Mouse (Mus musculus) olfactory bulb, adult 2 months (tissue): Measurements from ENCODE around the gene Ndufb11. TPM values are rescaled to one million over a fixed set of nuclear protein-coding genes. Genes with fewer than 3 reads are reported as not detected.

Experiments
- H3K27ac ChIP-seq: fragments of 200-500 bp; 2 replicates; pipeline ENCODE4 v1.5.1; 2012; ENCODE audit warnings: low read depth, low read length; ENCODE audit not compliant: insufficient read depth
- H3K4me1 ChIP-seq: fragments of 200-500 bp; 2 replicates; pipeline ENCODE4 v1.6.1; 2012; ENCODE audit warnings: low read length; ENCODE audit not compliant: control insufficient read depth, insufficient read depth
- H3K4me3 ChIP-seq: fragments of 200-500 bp; 2 replicates; pipeline ENCODE4 v1.5.1; 2012; ENCODE audit warnings: mild to moderate bottlenecking, low read depth, low read length, moderate library complexity; ENCODE audit not compliant: insufficient read depth
- CTCF ChIP-seq: fragments of 200-500 bp; IDR thresholded peaks from 2 replicates; pipeline ENCODE4 v1.5.1; 2012; ENCODE audit warnings: low read depth, mild to moderate bottlenecking, low read length, moderate library complexity; ENCODE audit not compliant: insufficient read depth
- POLR2A ChIP-seq: fragments of 200-500 bp; IDR thresholded peaks from 2 replicates; pipeline ENCODE4 v1.6.1; 2012; ENCODE audit warnings: mild to moderate bottlenecking, low read depth, low read length, moderate library complexity; ENCODE audit not compliant: insufficient read depth
- WGBS: fragments of 180-500 bp; shearing (Covaris S2); methylation state at CpG from one replicate; pipeline ENCODE4 v1.1.7; 2018; 5-methylcytosine and 5-hydroxymethylcytosine counted together
- polyA plus RNA-seq: library from polyadenylated mRNA; stranded (reverse); fragments of >200 nt; gene quantifications from 2 replicates; pipeline ENCODE4 v1.2.4, GENCODE M21; 2012; ENCODE audit warnings: low replicate concordance; ENCODE audit not compliant: missing spikeins, insufficient read depth, insufficient read length

Gene Ndufb11
- polyA plus RNA-seq, 1 experiment: not detected

GRCm38 (mm10) chrX:20638141-20638540 is 20.7 kb upstream of the Ndufb11 start:
- no peak overlapping the region for H3K27ac ChIP-seq
- 0 out of 2 replicates have a peak, but pooled peaks cover 2% of the 10 kb centered on the region for H3K4me1 ChIP-seq
- H3K4me3 ChIP-seq: no peak overlapping the region
- WGBS: 100% methylated on average over 2 of the region's 2 CpGs
- TF ChIP-seq POLR2A (no peak), CTCF (no peak)

GRCm38 (mm10) chrX:20617903-20618399 is 532 bp upstream of the Ndufb11 start:
- H3K4me1 ChIP-seq: peaks cover 3% of the 10 kb centered on the region; the same call in 1 of the 2 replicates
- TF ChIP-seq POLR2A: no peak; the same call in 1 of the 2 replicates
- TF ChIP-seq CTCF: no peak
- H3K27ac ChIP-seq: peak overlapping the region; percentile 99
- 18% methylated on average over 31 of the region's 31 CpGs for WGBS
- H3K4me3 ChIP-seq: peak overlapping the region; percentile 96

DNA sequence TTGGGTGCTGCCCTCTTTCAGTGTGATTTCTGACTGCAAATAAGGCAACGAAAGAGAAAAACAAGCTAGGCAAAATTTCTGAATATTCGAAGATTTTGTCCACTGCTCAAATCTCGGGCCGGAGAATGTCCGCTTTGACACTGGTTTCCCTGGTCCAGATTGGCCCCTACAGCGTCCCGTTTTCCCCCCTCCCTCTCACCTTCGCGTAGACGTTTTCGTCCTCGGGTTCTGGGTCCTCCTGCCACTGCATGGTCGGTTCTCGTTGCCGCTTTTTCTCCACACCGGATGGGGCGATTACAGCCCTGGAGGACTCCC is 601 bp downstream of the Ndufb11 start:
- Histone ChIP-seq H3K4me3 (peak overlapping the region; percentile 96), H3K27ac (peak overlapping the region; percentile 99), H3K4me1 (peaks cover 3% of the 10 kb centered on the region; the same call in 1 of the 2 replicates)
- TF ChIP-seq CTCF: no peak
- no peak for TF ChIP-seq POLR2A
- 14% methylated on average over 17 of the region's 17 CpGs for WGBS

- H3K27ac ChIP-seq: no peak overlapping the region
- no peaks in the 10 kb centered on the region for H3K4me1 ChIP-seq
- 86% methylated on average over 4 of the region's 4 CpGs for WGBS
- TF ChIP-seq CTCF: no peak
- TF ChIP-seq POLR2A: no peak
- H3K4me3 ChIP-seq: no peak overlapping the region
Measured at GRCm38 (mm10) chrX:20608500-20608899, 8.9 kb downstream of the Ndufb11 start.

DNA sequence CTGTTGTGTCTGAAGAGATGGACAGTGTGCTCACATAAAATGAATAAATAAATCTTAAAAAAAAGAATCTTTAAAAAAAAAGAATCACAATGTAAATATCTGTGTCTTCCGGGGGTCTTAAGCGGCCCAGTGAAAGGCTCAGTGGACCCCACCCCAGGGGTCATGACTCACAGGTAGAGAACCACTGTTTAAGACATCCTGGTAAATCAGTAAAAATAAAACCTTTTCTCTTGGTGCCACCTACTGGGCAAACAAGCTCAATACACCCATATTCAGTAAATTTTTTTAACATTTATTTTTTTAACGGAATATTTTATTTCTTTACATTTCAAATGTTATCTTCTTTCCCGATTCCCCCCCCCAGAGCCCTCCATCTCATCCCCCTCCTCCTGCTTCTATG is 29.5 kb downstream of the Ndufb11 start:
- no peak overlapping the region for H3K4me3 ChIP-seq
- H3K27ac ChIP-seq: no peak overlapping the region
- no peaks in the 10 kb centered on the region for H3K4me1 ChIP-seq
- TF ChIP-seq CTCF (no peak), POLR2A (no peak)
- 15% methylated on average over 4 of the region's 4 CpGs for WGBS

- WGBS: 85% methylated on average over 4 of the region's 4 CpGs
- 0 out of 2 replicates have a peak, but pooled peaks cover 2% of the 10 kb centered on the region for H3K4me1 ChIP-seq
- H3K4me3 ChIP-seq: no peak overlapping the region
- TF ChIP-seq CTCF (no peak), POLR2A (no peak)
- H3K27ac ChIP-seq: no peak overlapping the region
Measured at GRCm38 (mm10) chrX:20573927-20574326, 43.5 kb downstream of the Ndufb11 start.

- 84% methylated on average over 9 of the region's 9 CpGs for WGBS
- H3K27ac ChIP-seq: no peak overlapping the region
- TF ChIP-seq CTCF (no peak), POLR2A (no peak)
- 0 out of 2 replicates have a peak, but pooled peaks cover 2% of the 10 kb centered on the region for H3K4me1 ChIP-seq
- H3K4me3 ChIP-seq: no peak overlapping the region
Measured at GRCm38 (mm10) chrX:20572683-20573082, 44.7 kb downstream of the Ndufb11 start.

DNA sequence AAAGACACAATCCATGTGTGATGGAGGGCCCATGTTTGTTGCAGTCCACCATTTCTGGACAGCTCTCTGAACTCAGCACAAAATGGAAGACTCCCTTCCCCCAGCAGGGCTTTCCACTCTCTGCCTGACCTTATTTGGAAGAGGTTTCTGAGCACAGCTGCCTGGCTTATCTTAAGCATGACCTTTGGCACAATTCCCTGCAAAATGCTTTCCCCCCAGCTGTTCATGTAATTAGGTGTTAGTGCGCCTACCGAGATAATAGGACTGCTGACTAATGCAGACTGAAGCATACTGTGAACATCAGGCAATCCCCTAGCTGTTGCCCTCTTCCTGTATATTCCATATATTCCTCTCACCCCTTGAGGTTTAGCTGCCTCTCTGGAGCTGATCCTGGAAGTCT is 46.4 kb downstream of the Ndufb11 start:
- no peak for TF ChIP-seq CTCF
- TF ChIP-seq POLR2A: no peak
- WGBS: 29% methylated on average over 2 of the region's 2 CpGs
- H3K4me1 ChIP-seq: 0 out of 2 replicates have a peak, but pooled peaks cover 2% of the 10 kb centered on the region
- no peak overlapping the region for H3K4me3 ChIP-seq
- no peak overlapping the region for H3K27ac ChIP-seq

Other genes with a start within 250 kb of the Ndufb11 start
- not detected in 2 replicates for gene Jade3, start 191.9 kb downstream of the Ndufb11 start, polyA plus RNA-seq
- gene Rgn, start 67.8 kb downstream of the Ndufb11 start, polyA plus RNA-seq: not detected in 2 replicates
- not detected in 2 replicates for gene Rbm10, start 116 bp downstream of the Ndufb11 start, polyA plus RNA-seq
- 422 TPM in 1 of 2 replicates, not detected in the other for gene Uba1, start 40.7 kb upstream of the Ndufb11 start, polyA plus RNA-seq
- 144 and 846 TPM in 2 replicates for gene Cdk16, start 70.3 kb upstream of the Ndufb11 start, polyA plus RNA-seq
- gene Usp11, start 86.3 kb upstream of the Ndufb11 start, polyA plus RNA-seq: not detected in 2 replicates
- gene Araf, start 180.2 kb upstream of the Ndufb11 start, polyA plus RNA-seq: not detected in 2 replicates